Comparison of ENCODE assay signal across 1 mouse cellular context in the genomic region with DNA sequence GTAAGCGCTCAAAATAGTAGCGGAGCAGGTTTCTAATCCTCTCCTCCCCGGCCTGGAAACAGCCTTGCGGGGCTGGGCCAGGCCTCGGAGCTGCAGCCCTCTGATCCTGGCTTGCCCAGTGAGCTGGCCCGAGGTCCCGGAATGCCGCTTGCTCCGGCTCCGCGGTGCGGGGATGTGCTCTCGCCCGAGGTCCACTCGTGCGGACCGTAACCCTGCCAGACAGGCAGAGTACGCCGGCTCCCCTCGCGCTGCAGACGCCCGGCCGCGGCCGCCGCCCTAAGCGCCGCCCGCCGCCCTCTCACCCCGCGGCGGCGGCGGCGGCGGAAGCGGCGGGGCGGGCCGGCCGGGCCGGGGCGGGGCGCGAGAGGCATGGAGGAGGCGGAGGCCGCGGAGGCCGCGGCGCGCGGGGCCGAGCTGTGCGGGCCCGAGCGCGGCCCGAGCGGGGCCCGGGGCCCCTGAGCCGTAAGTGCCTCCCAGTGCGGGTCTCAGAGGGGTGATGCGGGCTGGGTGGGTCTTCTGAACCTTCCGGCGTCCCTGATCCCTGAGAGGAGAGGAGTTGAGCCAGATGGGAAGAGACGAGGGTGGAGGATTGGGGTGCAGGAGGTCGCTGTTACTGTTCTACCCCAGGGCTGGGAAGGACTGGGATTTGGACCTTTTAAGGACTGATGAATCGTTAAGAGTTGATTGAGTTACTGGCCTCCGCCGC.
TF ChIP-seq lines count a peak whose summit lies in the region.

No protein-coding gene starts in this region.

TF ChIP-seq in MEL, 35 proteins besides CTCF, POLR2A, EP300 and RAD21 (continued from another document):
- TF ChIP-seq NELFE (IDR thresholded peaks at IDR 0.05; ENCODE audit: low read depth, low read length): peak; percentile 86
- no peak for TF ChIP-seq TCF12 (IDR thresholded peaks at IDR 0.05; ENCODE audit: low read depth, low read length)
- TF ChIP-seq MEF2A (IDR thresholded peaks at IDR 0.05; ENCODE audit: extremely low read depth, insufficient replicate concordance, low read depth, low read length, poor library complexity, severe bottlenecking): no peak
- TF ChIP-seq RCOR1 (IDR thresholded peaks at IDR 0.05; ENCODE audit: low read depth, low read length): no peak
- TF ChIP-seq USF1 (IDR thresholded peaks at IDR 0.05; ENCODE audit: low read depth, low read length): no peak
- peak; percentile 53; the same call in 1 of the 2 replicates for TF ChIP-seq POLR2AphosphoS2 (IDR thresholded peaks at IDR 0.05; ENCODE audit: low read length)
- no peak for TF ChIP-seq BHLHE40 (IDR thresholded peaks at IDR 0.05; ENCODE audit: borderline replicate concordance, low read depth, low read length)
- peak; percentile 70; the same call in 1 of the 2 replicates for TF ChIP-seq ZMIZ1 (IDR thresholded peaks at IDR 0.05; ENCODE audit: low read depth, low read length)
- TF ChIP-seq MYC (IDR thresholded peaks at IDR 0.05; ENCODE audit: low read depth, low read length): no peak
- TF ChIP-seq SMC3 (IDR thresholded peaks at IDR 0.05; ENCODE audit: low read depth, low read length): no peak
- TF ChIP-seq MAZ (IDR thresholded peaks at IDR 0.05; ENCODE audit: low read depth, low read length): no peak
- TF ChIP-seq CHD1 (IDR thresholded peaks at IDR 0.05; ENCODE audit: low read depth, low read length): no peak
- no peak for TF ChIP-seq POLR2AphosphoS5 (IDR thresholded peaks at IDR 0.05; ENCODE audit: borderline replicate concordance, low read depth, low read length)
- no peak for TF ChIP-seq ZC3H11A (IDR thresholded peaks at IDR 0.05; ENCODE audit: low read depth, low read length)
- no peak for TF ChIP-seq NRF1 (IDR thresholded peaks at IDR 0.05; ENCODE audit: insufficient read depth, low read depth, low read length, poor library complexity, severe bottlenecking)
- no peak for TF ChIP-seq JUND (IDR thresholded peaks at IDR 0.05; ENCODE audit: low read depth, low read length)
- no peak for TF ChIP-seq CHD2 (IDR thresholded peaks at IDR 0.05; ENCODE audit: low read length)
- no peak for TF ChIP-seq TAL1 (IDR thresholded peaks at IDR 0.05; ENCODE audit: low read length)
- no peak for TF ChIP-seq ZNF384 (IDR thresholded peaks at IDR 0.05; ENCODE audit: low read depth, low read length)
